Mouse (Mus musculus) layer of hippocampus, adult 2 months (tissue): ENCODE measurements around the gene Tarm1. TPM values are rescaled to one million over a fixed set of nuclear protein-coding genes. Genes with fewer than 3 reads are reported as not detected.
A peak's percentile ranks its signal among the peaks of the same experiment; 100 is the strongest.

Source experiments
- DNase-seq, 2 experiments: peaks; one replicate each; pipeline ENCODE4 v3.0.0; 2022; ENCODE audit warnings: low spot score in 2 of 2
- H3K27ac ChIP-seq: fragments of 200-600 bp; 2 replicates; pipeline ENCODE4 v1.8.1; 2022
- H3K4me3 ChIP-seq: fragments of 200-600 bp; 2 replicates; pipeline ENCODE4 v1.8.1; 2022; ENCODE audit warnings: mild to moderate bottlenecking
- CTCF ChIP-seq: fragments of 200-600 bp; conservative IDR thresholded peaks from 2 replicates; pipeline ENCODE4 v1.8.1; 2022; ENCODE audit warnings: antibody characterized with exemption, mild to moderate bottlenecking, moderate library complexity
- long read RNA-seq, 2 experiments: library from polyadenylated mRNA; stranded (forward); transcript quantifications; one replicate each; pipeline ENCODE4 v2.0.0; 2021; ENCODE audit warnings: borderline mapping rate in 2 of 2
- total RNA-seq, 2 experiments: library from RNA; stranded (reverse); gene quantifications; 2 replicates each; pipeline ENCODE4 v1.2.3; 2021

The Tarm1 gene
- total RNA-seq = not detected
- long read RNA-seq, experiment 1 = 0 reads
- long read RNA-seq, experiment 2 = 0 reads

GRCm38 (mm10) chr7:3502439-3502838 is at the start of gene Tarm1:
Gene Tarm1 (minus strand): TSS chr7:3502624.
- Histone ChIP-seq H3K27ac (no peak within 1 kb of the TSS), H3K4me3 (no peak within 1 kb of the TSS)
- no peak for DNase-seq
- no peak for TF ChIP-seq CTCF

- no peak overlapping the region for H3K27ac ChIP-seq
- no peak for DNase-seq
- TF ChIP-seq CTCF = no peak
Measured at GRCm38 (mm10) chr7:3505913-3506312, 3.5 kb upstream of the Tarm1 start.

GRCm38 (mm10) chr7:3500406-3500805 is 2.0 kb downstream of the Tarm1 start:
- TF ChIP-seq CTCF = no peak
- DNase-seq = no peak
- Histone ChIP-seq H3K4me3 (no peak overlapping the region), H3K27ac (no peak overlapping the region)

More at GRCm38 (mm10) chr7:3505913-3506312, 3.5 kb upstream of the Tarm1 start:
- H3K4me3 ChIP-seq = no peak overlapping the region

- H3K4me3 ChIP-seq = no peak overlapping the region
- DNase-seq = no peak
- no peak for TF ChIP-seq CTCF
- H3K27ac ChIP-seq = no peak overlapping the region
Measured at GRCm38 (mm10) chr7:3481948-3482608, 20.3 kb downstream of the Tarm1 start.

DNA sequence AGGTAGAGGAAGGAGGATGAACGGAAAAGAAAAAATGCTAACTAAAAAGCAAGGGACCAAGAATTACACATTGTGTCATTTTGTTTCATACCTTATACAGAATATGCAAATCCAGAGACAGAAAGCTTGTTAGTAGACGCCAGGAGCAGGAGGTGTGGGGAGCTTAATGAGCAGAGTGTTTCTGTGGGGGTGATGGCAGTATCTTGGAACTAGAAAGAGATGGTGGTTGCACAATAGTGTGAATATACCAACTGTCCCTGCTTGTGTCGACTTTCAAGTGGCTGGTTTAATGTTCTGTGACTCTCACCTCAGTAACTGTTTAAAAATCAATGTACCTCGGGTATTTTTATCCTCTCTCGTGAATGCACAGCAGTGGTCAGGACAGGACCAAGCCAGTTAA is 25.7 kb downstream of the Tarm1 start:
- TF ChIP-seq CTCF = no peak
- Histone ChIP-seq H3K27ac (peak overlapping the region; percentile 76), H3K4me3 (no peak overlapping the region)
- DNase-seq = peak; percentile 55 to 85

GRCm38 (mm10) chr7:3474291-3475080 is 27.9 kb downstream of the Tarm1 start:
- DNase-seq = no peak
- Histone ChIP-seq H3K27ac (peak overlapping the region; percentile 74), H3K4me3 (peak overlapping the region; percentile 9; the same call in 1 of the 2 replicates)
- peak; percentile 47 for TF ChIP-seq CTCF

GRCm38 (mm10) chr7:3472774-3473173 is 29.6 kb downstream of the Tarm1 start:
- H3K4me3 ChIP-seq = no peak overlapping the region
- H3K27ac ChIP-seq = no peak overlapping the region
- TF ChIP-seq CTCF = no peak
- no peak for DNase-seq

- DNase-seq = no peak
- H3K27ac ChIP-seq = peak overlapping the region; percentile 28; the same call in 1 of the 2 replicates
- H3K4me3 ChIP-seq = no peak overlapping the region
- no peak for TF ChIP-seq CTCF
Measured at GRCm38 (mm10) chr7:3468614-3469013, 33.8 kb downstream of the Tarm1 start.

GRCm38 (mm10) chr7:3463306-3463705 is 39.1 kb downstream of the Tarm1 start:
- peak overlapping the region; percentile 46 for H3K27ac ChIP-seq
- no peak for DNase-seq
- no peak for TF ChIP-seq CTCF
- H3K4me3 ChIP-seq = no peak overlapping the region

DNA sequence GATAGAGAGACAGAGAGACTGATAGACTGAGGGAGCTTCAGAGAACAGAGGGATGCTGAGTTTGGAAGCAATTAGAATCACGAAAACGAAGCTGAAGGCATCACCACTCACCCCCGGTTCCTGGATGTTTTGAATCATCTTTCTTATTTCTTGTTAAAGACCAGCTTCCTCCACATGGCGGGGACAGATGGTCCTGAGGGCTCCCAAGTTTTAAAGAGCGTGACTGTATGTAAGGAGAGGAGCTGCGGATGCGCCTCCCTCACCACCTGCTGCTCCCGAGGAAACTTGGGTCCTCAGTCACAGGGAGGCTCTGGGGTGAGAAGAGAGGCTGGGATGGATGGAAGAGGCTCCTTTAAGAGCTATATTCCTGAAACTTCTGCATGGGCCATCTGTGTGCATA is 42.2 kb downstream of the Tarm1 start:
- peak overlapping the region; percentile 85 for H3K27ac ChIP-seq

DNA sequence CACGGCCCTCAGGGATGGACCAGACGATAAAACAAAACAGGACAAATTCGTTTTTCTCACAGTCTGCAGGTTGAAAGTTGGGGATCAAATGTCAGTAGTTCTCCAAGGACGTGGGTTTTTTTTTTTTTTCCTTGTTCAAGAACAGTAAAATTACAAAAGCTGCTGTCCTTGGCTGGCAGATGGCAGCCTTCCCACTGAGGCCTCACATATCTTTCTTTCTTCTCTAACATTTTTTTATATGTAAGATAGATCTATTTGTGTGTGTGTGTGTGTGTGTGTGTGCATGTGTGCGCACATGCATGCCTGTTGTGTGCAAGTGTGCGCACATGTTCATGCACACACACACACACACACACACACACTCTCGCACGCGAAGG is 44.6 kb downstream of the Tarm1 start:
- peak overlapping the region; percentile 85 for H3K27ac ChIP-seq
- DNase-seq = no peak

More for the DNA sequence above, 42.2 kb downstream of the Tarm1 start:
- DNase-seq = peak; percentile 75 to 89
- TF ChIP-seq CTCF = no peak
- no peak overlapping the region for H3K4me3 ChIP-seq

GRCm38 (mm10) chr7:3457111-3457840 is 45.1 kb downstream of the Tarm1 start:
- DNase-seq = peak; percentile 35 to 52
- Histone ChIP-seq H3K27ac (peak overlapping the region; percentile 85), H3K4me3 (no peak overlapping the region)
- no peak for TF ChIP-seq CTCF

More for the DNA sequence above, 44.6 kb downstream of the Tarm1 start:
- H3K4me3 ChIP-seq = no peak overlapping the region
- TF ChIP-seq CTCF = no peak
